Mouse (Mus musculus) MEL (cell line): ENCODE measurements around the gene Rtn4rl1.

Experiments used
- CTCF ChIP-seq, 3 experiments: IDR thresholded peaks in 2 of 3; conservative IDR thresholded peaks in 1 of 3; 2 replicates each; pipeline ENCODE4 v1.5.1; 2011 to 2012; ENCODE audit warnings: low read length in 3 of 3, low read depth in 2 of 3, mild to moderate bottlenecking in 2 of 3, improper control_type of control experiment in 1 of 3, inconsistent platforms in 1 of 3, mixed read lengths in 1 of 3, moderate library complexity in 1 of 3; ENCODE audit not compliant: control insufficient read depth in 1 of 3, insufficient read depth in 1 of 3, poor library complexity in 1 of 3, severe bottlenecking in 1 of 3
- GATA1 ChIP-seq: IDR thresholded peaks from 2 replicates; pipeline ENCODE4 v1.6.1; 2011; ENCODE audit warnings: low read depth, low read length, improper control_type of control experiment
- JUND ChIP-seq: IDR thresholded peaks from 2 replicates; pipeline ENCODE4 v1.6.1; 2011; ENCODE audit warnings: low read depth, mild to moderate bottlenecking, improper control_type of control experiment, low read length
- MAX ChIP-seq: IDR thresholded peaks from 2 replicates; pipeline ENCODE4 v1.6.1; 2011; ENCODE audit warnings: low read length, improper control_type of control experiment
- MYC ChIP-seq: IDR thresholded peaks from 2 replicates; pipeline ENCODE4 v1.6.1; 2011; ENCODE audit warnings: low read depth, mild to moderate bottlenecking, low read length, improper control_type of control experiment, moderate library complexity
- POLR2A ChIP-seq, 2 experiments: IDR thresholded peaks; 2 replicates each; pipeline ENCODE4 v1.6.1; 2011 to 2012; ENCODE audit warnings: low read length in 2 of 2, mild to moderate bottlenecking in 2 of 2, control low read depth in 1 of 2, improper control_type of control experiment in 1 of 2, low read depth in 1 of 2, moderate library complexity in 1 of 2; ENCODE audit not compliant: control insufficient read depth in 1 of 2, insufficient read depth in 1 of 2, poor library complexity in 1 of 2
- RAD21 ChIP-seq: IDR thresholded peaks from 2 replicates; pipeline ENCODE4 v1.6.1; 2011; ENCODE audit warnings: mild to moderate bottlenecking, low read depth, low read length, improper control_type of control experiment
- TBP ChIP-seq: IDR thresholded peaks from 2 replicates; pipeline ENCODE4 v1.8.0; 2011; ENCODE audit warnings: low read depth, low read length, improper control_type of control experiment
- ZNF384 ChIP-seq: IDR thresholded peaks from 2 replicates; pipeline ENCODE4 v1.6.1; 2012; ENCODE audit warnings: low read depth, mild to moderate bottlenecking, inconsistent platforms, low read length, improper control_type of control experiment

- TF ChIP-seq POLR2A (IDR thresholded peaks at IDR 0.05; ENCODE audit: control insufficient read depth in 1 of 2, insufficient read depth in 1 of 2, low read depth in 1 of 2, low read length in 2 of 2, poor library complexity in 1 of 2): no peak
- TF ChIP-seq MYC: no peak
- no peak for TF ChIP-seq CTCF (IDR thresholded peaks at IDR 0.05 in 2 of 3, conservative IDR thresholded peaks at IDR 0.05 in 1 of 3; ENCODE audit: control insufficient read depth in 1 of 3, insufficient read depth in 1 of 3, low read depth in 2 of 3, low read length in 3 of 3, poor library complexity in 1 of 3, severe bottlenecking in 1 of 3)
- TF ChIP-seq GATA1: no peak; the same call in 1 of the 2 replicates
- no peak for TF ChIP-seq TBP
- no peak; the same call in none of the 2 replicates for TF ChIP-seq MAX
- no peak for TF ChIP-seq RAD21
- no peak for TF ChIP-seq ZNF384
- no peak for TF ChIP-seq JUND
Measured at GRCm38 (mm10) chr11:75173095-75173798, 20.3 kb upstream of the Rtn4rl1 start.
